Mouse (Mus musculus) spleen, adult 2 months (tissue): ENCODE measurements around the gene Bpifb5.
"Not testable (repeated sequence)": the region's sequence is repeated elsewhere in the genome, so short reads cannot be mapped to it uniquely, and the experiment has no call there.

Experiments
- CTCF ChIP-seq: fragments of 200-500 bp; IDR thresholded peaks from 2 replicates; pipeline ENCODE4 v1.5.1; 2011; ENCODE audit warnings: mild to moderate bottlenecking, inconsistent platforms; ENCODE audit not compliant: insufficient read depth, insufficient read length, insufficient replicate concordance; ENCODE audit errors: extremely low read depth
- POLR2A ChIP-seq: fragments of 200-500 bp; IDR thresholded peaks from 2 replicates; pipeline ENCODE4 v1.6.1; 2011; ENCODE audit warnings: low read depth, low read length, inconsistent platforms

- not testable (repeated sequence) for TF ChIP-seq CTCF, POLR2A
Measured at GRCm38 (mm10) chr2:154183061-154183460, 40.5 kb upstream of the Bpifb5 start.
